Mouse (Mus musculus): ENCODE data around the gene Cd44. TPM values are rescaled to one million over a fixed set of nuclear protein-coding genes. Genes with fewer than 3 reads are reported as not detected.

Cd44 gene
- polyA plus RNA-seq, 1 experiment from 2014 or later = 3.3 TPM

DNA sequence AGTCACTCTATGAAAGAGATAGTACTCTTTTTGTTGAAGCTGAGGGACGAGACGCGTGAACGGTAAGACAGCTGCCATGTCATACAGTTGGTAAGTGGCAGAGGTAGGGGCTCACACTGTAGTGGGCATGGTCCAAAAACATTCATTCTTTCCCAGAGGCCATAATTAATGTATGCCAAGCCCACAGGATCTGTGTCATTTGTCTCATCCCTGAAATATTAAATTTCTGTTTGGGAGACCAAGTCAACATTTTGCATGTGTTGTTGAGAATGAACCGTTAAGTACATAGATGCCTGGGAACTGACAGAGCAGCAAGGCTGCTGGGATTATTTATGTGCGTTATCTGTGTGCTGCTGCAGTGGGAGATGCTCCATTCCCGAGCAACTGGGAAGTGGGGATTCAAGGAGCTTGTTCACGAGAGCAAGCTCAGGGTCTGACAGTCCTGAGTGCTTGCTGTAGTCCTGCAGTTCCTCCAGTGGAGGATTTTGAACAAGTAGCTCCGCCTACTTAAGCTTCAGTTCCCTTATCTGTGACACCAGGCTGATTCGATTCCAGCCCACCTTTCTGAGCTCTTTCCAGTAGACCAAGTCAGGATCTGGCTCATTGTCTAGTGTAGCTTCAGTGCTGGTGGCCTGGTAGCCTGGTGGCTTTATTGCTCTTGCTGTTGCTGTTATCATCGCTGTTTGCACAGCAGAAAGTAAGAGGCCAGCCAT lies 12.5 kb upstream of the Cd44 start:
- no peak overlapping the region for H3K4me3 ChIP-seq (replicated peaks)
- H3K36me3 ChIP-seq = no peaks in the 10 kb centered on the region
- 76% methylated on average over 11 of the region's 11 CpGs for WGBS
- H3K4me2 ChIP-seq = no peak overlapping the region
- H3K9me3 ChIP-seq = no peaks in the 10 kb centered on the region
- no peak overlapping the region for H3K9ac ChIP-seq (replicated peaks)
- no peaks in the 10 kb centered on the region for H3K4me1 ChIP-seq (replicated peaks)
- ATAC-seq (ENCODE audit: insufficient number of reproducible peaks, insufficient read depth, low FRiP score, low TSS enrichment, low read depth) = no peak
- no peaks in the 10 kb centered on the region for H3K27me3 ChIP-seq
- H3K27ac ChIP-seq = no peak overlapping the region

- H3K9me3 ChIP-seq = no peaks in the 10 kb centered on the region
- H3K4me2 ChIP-seq = no peak overlapping the region
- H3K27me3 ChIP-seq = no peaks in the 10 kb centered on the region
- no peaks in the 10 kb centered on the region for H3K4me1 ChIP-seq (replicated peaks)
- 74% methylated on average over 2 of the region's 2 CpGs for WGBS
- no peak overlapping the region for H3K9ac ChIP-seq (replicated peaks)
- ATAC-seq (ENCODE audit: insufficient number of reproducible peaks, insufficient read depth, low FRiP score, low TSS enrichment, low read depth) = no peak
- H3K27ac ChIP-seq = no peak overlapping the region
- H3K4me3 ChIP-seq (replicated peaks) = no peak overlapping the region
- no peaks in the 10 kb centered on the region for H3K36me3 ChIP-seq
Measured at GRCm38 (mm10) chr2:102912951-102913350, 11.5 kb upstream of the Cd44 start.

GRCm38 (mm10) chr2:102912469-102912868 lies 11.0 kb upstream of the Cd44 start:
- ATAC-seq (ENCODE audit: insufficient number of reproducible peaks, insufficient read depth, low FRiP score, low TSS enrichment, low read depth) = no peak
- Histone ChIP-seq H3K9me3 (no peaks in the 10 kb centered on the region), H3K9ac (replicated peaks) (no peak overlapping the region), H3K4me1 (replicated peaks) (no peaks in the 10 kb centered on the region), H3K4me2 (no peak overlapping the region), H3K27me3 (no peaks in the 10 kb centered on the region), H3K36me3 (no peaks in the 10 kb centered on the region), H3K27ac (no peak overlapping the region), H3K4me3 (replicated peaks) (no peak overlapping the region)
- 67% methylated on average over 3 of the region's 3 CpGs for WGBS

- no peak overlapping the region for H3K27ac ChIP-seq
- H3K4me3 ChIP-seq (replicated peaks) = no peak overlapping the region
- WGBS = 89% methylated on average over 1 of the region's 1 CpGs
- H3K4me1 ChIP-seq (replicated peaks) = no peaks in the 10 kb centered on the region
- no peaks in the 10 kb centered on the region for H3K27me3 ChIP-seq
- ATAC-seq (ENCODE audit: insufficient number of reproducible peaks, insufficient read depth, low FRiP score, low TSS enrichment, low read depth) = no peak
- H3K4me2 ChIP-seq = no peak overlapping the region
- H3K36me3 ChIP-seq = no peaks in the 10 kb centered on the region
- no peaks in the 10 kb centered on the region for H3K9me3 ChIP-seq
- no peak overlapping the region for H3K9ac ChIP-seq (replicated peaks)
Measured at GRCm38 (mm10) chr2:102909403-102909802, 7.9 kb upstream of the Cd44 start.

- H3K27ac ChIP-seq = no peak overlapping the region
- ATAC-seq (ENCODE audit: insufficient number of reproducible peaks, insufficient read depth, low FRiP score, low TSS enrichment, low read depth) = no peak
- H3K27me3 ChIP-seq = peaks cover 19% of the 10 kb centered on the region
- H3K4me1 ChIP-seq (replicated peaks) = peaks cover 7% of the 10 kb centered on the region; the same call in 1 of the 2 replicates
- WGBS = 82% methylated on average over 3 of the region's 3 CpGs
- no peak overlapping the region for H3K4me2 ChIP-seq
- no peaks in the 10 kb centered on the region for H3K36me3 ChIP-seq
- H3K9ac ChIP-seq (replicated peaks) = no peak overlapping the region
- no peak overlapping the region for H3K4me3 ChIP-seq (replicated peaks)
- H3K9me3 ChIP-seq = no peaks in the 10 kb centered on the region
Measured at GRCm38 (mm10) chr2:102905604-102906003, 4.1 kb upstream of the Cd44 start.

DNA sequence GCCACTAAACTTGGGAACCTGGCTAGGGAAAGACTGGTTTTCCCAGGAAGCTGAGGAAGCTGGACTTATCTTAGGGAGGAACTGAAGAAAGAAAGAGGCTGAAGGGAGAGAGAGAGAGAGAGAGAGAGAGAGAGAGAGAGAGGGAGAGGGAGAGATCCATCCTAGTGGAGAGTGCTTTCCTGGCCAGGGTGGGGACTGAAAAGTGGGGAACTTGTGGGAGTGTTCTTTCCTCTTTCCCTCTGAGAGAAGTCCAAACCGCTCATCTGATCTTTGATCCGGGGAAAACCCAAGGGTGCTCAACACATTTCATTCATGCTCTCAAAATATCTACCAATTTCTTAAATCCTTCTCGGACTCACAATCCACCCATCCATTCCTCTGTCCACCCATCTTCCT lies 361 bp upstream of the Cd44 start:
- H3K4me1 ChIP-seq (replicated peaks) = peaks cover 9% of the 10 kb centered on the region; the same call in 1 of the 2 replicates
- ATAC-seq (ENCODE audit: insufficient number of reproducible peaks, insufficient read depth, low FRiP score, low TSS enrichment, low read depth) = no peak

DNA sequence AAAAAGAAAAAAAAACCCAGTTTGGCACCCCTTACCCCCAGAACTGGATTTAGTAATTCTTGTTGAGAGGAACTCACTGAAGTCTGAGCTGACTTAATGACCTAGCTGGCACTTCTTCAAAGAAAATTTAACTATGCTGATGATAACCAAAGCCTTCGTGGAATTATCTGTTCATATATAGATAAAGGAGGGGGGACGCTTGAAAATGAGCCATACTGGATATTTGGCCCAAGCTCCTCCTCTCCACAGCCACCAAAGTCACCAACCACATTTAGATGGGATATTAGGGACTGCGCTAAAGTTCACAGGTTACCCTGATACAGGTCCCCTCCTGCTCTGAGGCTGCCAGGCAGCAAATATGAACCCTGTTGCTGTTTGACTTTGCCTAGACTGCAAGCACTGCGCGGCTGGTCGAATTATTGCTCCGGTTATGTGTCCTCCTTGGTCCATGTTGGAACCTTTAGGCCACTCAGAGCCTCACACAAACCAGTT lies 1.2 kb downstream of the Cd44 start:
- 60% methylated on average over 7 of the region's 7 CpGs for WGBS
- Histone ChIP-seq H3K27me3 (peaks cover 34% of the 10 kb centered on the region), H3K4me3 (replicated peaks) (peak overlapping the region; percentile 41; the same call in 1 of the 2 replicates), H3K4me2 (peak overlapping the region; percentile 81), H3K9ac (replicated peaks) (no peak overlapping the region), H3K27ac (no peak overlapping the region), H3K9me3 (no peaks in the 10 kb centered on the region), H3K36me3 (no peaks in the 10 kb centered on the region), H3K4me1 (replicated peaks) (peaks cover 9% of the 10 kb centered on the region; the same call in 1 of the 2 replicates)
- ATAC-seq (ENCODE audit: insufficient number of reproducible peaks, insufficient read depth, low FRiP score, low TSS enrichment, low read depth) = no peak

More for the DNA sequence above, 361 bp upstream of the Cd44 start:
- Histone ChIP-seq H3K9me3 (no peaks in the 10 kb centered on the region), H3K9ac (replicated peaks) (0 out of 2 replicates have a peak overlapping the region, but pooled peaks have one; percentile 52), H3K4me2 (peak overlapping the region; percentile 81), H3K4me3 (replicated peaks) (peak overlapping the region; percentile 41), H3K36me3 (no peaks in the 10 kb centered on the region), H3K27ac (no peak overlapping the region), H3K27me3 (peaks cover 34% of the 10 kb centered on the region)
- WGBS = 29% methylated on average over 3 of the region's 3 CpGs

- H3K27ac ChIP-seq = no peak overlapping the region
- no peak overlapping the region for H3K4me3 ChIP-seq (replicated peaks)
- no peaks in the 10 kb centered on the region for H3K36me3 ChIP-seq
- no peak for ATAC-seq (ENCODE audit: insufficient number of reproducible peaks, insufficient read depth, low FRiP score, low TSS enrichment, low read depth)
- no peaks in the 10 kb centered on the region for H3K9me3 ChIP-seq
- H3K4me1 ChIP-seq (replicated peaks) = peaks cover 9% of the 10 kb centered on the region; the same call in 1 of the 2 replicates
- WGBS = 62% methylated on average over 3 of the region's 3 CpGs
- H3K4me2 ChIP-seq = no peak overlapping the region
- no peak overlapping the region for H3K9ac ChIP-seq (replicated peaks)
- peaks cover 36% of the 10 kb centered on the region for H3K27me3 ChIP-seq
Measured at GRCm38 (mm10) chr2:102899238-102899637, 2.2 kb downstream of the Cd44 start.

DNA sequence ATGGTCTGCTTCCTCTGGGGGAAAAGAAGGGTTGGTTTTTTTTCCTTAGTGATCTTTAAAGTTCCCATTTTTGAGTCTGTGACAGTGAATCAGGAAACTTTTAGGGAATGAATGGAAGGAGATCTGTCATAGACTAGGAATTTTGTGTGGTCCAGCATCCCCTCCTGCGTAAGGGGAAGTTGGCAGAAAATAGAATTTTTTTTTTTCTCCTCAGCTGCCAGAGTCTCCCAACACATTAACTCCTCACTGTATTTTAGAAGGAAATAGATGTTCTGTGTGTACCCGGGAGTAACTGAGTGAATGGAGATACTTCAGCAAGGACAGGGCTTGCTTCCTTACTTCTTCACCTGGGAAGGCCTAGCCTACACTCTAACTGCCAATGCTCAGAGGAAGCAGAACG lies 2.9 kb downstream of the Cd44 start:
- WGBS = 81% methylated on average over 3 of the region's 3 CpGs
- Histone ChIP-seq H3K27me3 (peaks cover 36% of the 10 kb centered on the region), H3K4me3 (replicated peaks) (no peak overlapping the region), H3K9ac (replicated peaks) (no peak overlapping the region), H3K4me2 (no peak overlapping the region), H3K9me3 (no peaks in the 10 kb centered on the region), H3K4me1 (replicated peaks) (peaks cover 9% of the 10 kb centered on the region; the same call in 1 of the 2 replicates), H3K27ac (no peak overlapping the region), H3K36me3 (no peaks in the 10 kb centered on the region)
- no peak for ATAC-seq (ENCODE audit: insufficient number of reproducible peaks, insufficient read depth, low FRiP score, low TSS enrichment, low read depth)

DNA sequence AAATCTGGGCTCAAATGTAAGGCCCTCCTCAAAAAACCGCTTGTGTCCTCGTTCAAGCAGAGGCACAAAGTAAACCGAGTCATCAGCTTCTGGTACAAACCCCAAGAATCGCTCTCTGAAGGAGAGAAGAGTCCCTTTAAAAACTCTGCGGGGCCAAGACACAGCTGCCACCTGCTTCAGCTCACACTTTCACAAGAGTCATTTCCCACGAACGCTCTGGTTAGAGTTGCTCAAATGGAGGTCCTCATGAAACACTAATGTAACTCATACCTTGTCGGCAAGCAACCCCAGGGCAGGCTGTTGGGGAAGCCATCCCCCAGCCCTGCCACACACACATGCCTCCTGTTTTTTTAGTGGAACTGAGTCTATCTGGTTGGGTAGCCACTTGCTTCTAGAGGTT lies 5.3 kb downstream of the Cd44 start:
- Histone ChIP-seq H3K9me3 (no peaks in the 10 kb centered on the region), H3K27ac (no peak overlapping the region), H3K4me2 (no peak overlapping the region), H3K9ac (replicated peaks) (no peak overlapping the region), H3K4me1 (replicated peaks) (peaks cover 8% of the 10 kb centered on the region; the same call in 1 of the 2 replicates), H3K27me3 (peaks cover 23% of the 10 kb centered on the region), H3K4me3 (replicated peaks) (no peak overlapping the region), H3K36me3 (no peaks in the 10 kb centered on the region)
- ATAC-seq (ENCODE audit: insufficient number of reproducible peaks, insufficient read depth, low FRiP score, low TSS enrichment, low read depth) = no peak
- 82% methylated on average over 8 of the region's 8 CpGs for WGBS

- Histone ChIP-seq H3K27me3 (peaks cover 14% of the 10 kb centered on the region), H3K4me2 (no peak overlapping the region), H3K9me3 (no peaks in the 10 kb centered on the region), H3K27ac (no peak overlapping the region), H3K4me3 (replicated peaks) (no peak overlapping the region), H3K4me1 (replicated peaks) (no peaks in the 10 kb centered on the region), H3K36me3 (no peaks in the 10 kb centered on the region), H3K9ac (replicated peaks) (no peak overlapping the region)
- ATAC-seq (ENCODE audit: insufficient number of reproducible peaks, insufficient read depth, low FRiP score, low TSS enrichment, low read depth) = no peak
- 57% methylated on average over 1 of the region's 1 CpGs for WGBS
Measured at GRCm38 (mm10) chr2:102895197-102895596, 6.3 kb downstream of the Cd44 start.

DNA sequence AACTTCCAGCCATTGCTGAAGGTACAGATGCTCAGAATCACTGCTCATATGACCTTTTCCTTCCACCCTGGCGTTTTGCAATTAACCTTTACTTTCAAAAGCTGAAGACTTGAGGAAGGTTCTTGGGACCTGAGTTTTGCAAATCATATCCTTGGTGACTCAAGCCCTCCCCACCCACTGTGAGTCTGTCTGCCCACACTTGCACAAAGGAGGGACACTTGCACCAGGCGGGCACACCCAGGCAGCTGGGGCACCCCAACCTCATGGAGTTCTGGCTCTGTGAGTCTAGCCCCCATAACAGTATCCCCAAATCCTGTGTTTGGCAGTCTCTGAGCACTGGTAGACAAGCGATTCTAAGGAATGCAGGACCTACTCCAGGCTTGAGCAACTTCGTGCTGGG lies 6.7 kb downstream of the Cd44 start:
- Histone ChIP-seq H3K4me2 (no peak overlapping the region), H3K27me3 (peaks cover 12% of the 10 kb centered on the region; the same call in 1 of the 2 replicates), H3K9ac (replicated peaks) (no peak overlapping the region), H3K4me1 (replicated peaks) (no peaks in the 10 kb centered on the region), H3K4me3 (replicated peaks) (no peak overlapping the region), H3K9me3 (no peaks in the 10 kb centered on the region), H3K36me3 (no peaks in the 10 kb centered on the region), H3K27ac (no peak overlapping the region)
- no peak for ATAC-seq (ENCODE audit: insufficient number of reproducible peaks, insufficient read depth, low FRiP score, low TSS enrichment, low read depth)
- WGBS = 83% methylated on average over 4 of the region's 4 CpGs
